Mouse (Mus musculus) small intestine, adult 2 months (tissue): ENCODE results near the gene Gria1.

ENCODE experiments used
- CTCF ChIP-seq: fragments of 200-500 bp; IDR thresholded peaks from 2 replicates; pipeline ENCODE4 v1.5.1; 2012; ENCODE audit warnings: low read depth, mild to moderate bottlenecking, control low read depth, inconsistent platforms, low read length, moderate library complexity, mixed read lengths; ENCODE audit not compliant: insufficient replicate concordance, insufficient read length; ENCODE audit errors: extremely low read depth
- POLR2A ChIP-seq: fragments of 200-500 bp; IDR thresholded peaks from 2 replicates; pipeline ENCODE4 v1.6.1; 2012; ENCODE audit warnings: low read depth, mild to moderate bottlenecking, control low read depth, inconsistent platforms, low read length, moderate library complexity

GRCm38 (mm10) chr11:57005341-57005740 lies 5.8 kb upstream of the Gria1 start:
- TF ChIP-seq CTCF (no peak), POLR2A (no peak)
